Mouse (Mus musculus): ENCODE data around the gene Atf6b. TPM values are rescaled to one million over a fixed set of nuclear protein-coding genes. Genes with fewer than 3 reads are reported as not detected.
A peak's percentile ranks its signal among the peaks of the same experiment; 100 is the strongest.

Atf6b gene
- total and polyA plus RNA-seq, 3 experiments, result 45.3 to 101 TPM; not detected in 1

GRCm38 (mm10) chr17:34645831-34646511, 975 bp upstream of the Atf6b start:
- no peaks in the 10 kb centered on the region for H3K27me3 ChIP-seq (ENCODE audit: control insufficient read depth in 1 of 2, insufficient read depth in 2 of 2, low read length in 2 of 2)
- 0 out of 2 replicates have a peak, but pooled peaks have one; percentile 9 for TF ChIP-seq ELF1 (IDR thresholded peaks at IDR 0.05; ENCODE audit: low read depth, low read length)
- TF ChIP-seq MYB (IDR thresholded peaks at IDR 0.05; ENCODE audit: low read depth, low read length), result no peak
- TF ChIP-seq TBP (IDR thresholded peaks at IDR 0.05; ENCODE audit: low read depth, low read length), result 0 out of 2 replicates have a peak, but pooled peaks have one; percentile 23
- peaks cover 0 to 12% of the 10 kb centered on the region in 2 experiments; a peak in 2 of 4 replicates for H3K36me3 ChIP-seq (ENCODE audit: control insufficient read depth in 1 of 2, insufficient read depth in 2 of 2, low read length in 2 of 2)
- H3K9me3 ChIP-seq (replicated peaks; ENCODE audit: insufficient read depth, low read length), result no peaks in the 10 kb centered on the region
- peak overlapping the region; percentile 81 for H3K9ac ChIP-seq (ENCODE audit: control insufficient read depth, low read depth, low read length, poor library complexity, severe bottlenecking)
- H3K27ac ChIP-seq (ENCODE audit: control insufficient read depth, low read depth, low read length), result peak overlapping the region; percentile 52
- peaks cover 0 to 20% of the 10 kb centered on the region in 2 experiments; a peak in 3 of 4 replicates for H3K4me1 ChIP-seq (ENCODE audit: control insufficient read depth in 1 of 2, insufficient read depth in 2 of 2, low read length in 2 of 2)
- H3K4me3 ChIP-seq (ENCODE audit: control insufficient read depth in 1 of 2, insufficient read depth in 1 of 2, low read depth in 2 of 2, low read length in 2 of 2), result peak overlapping the region; percentile 63 to 67
- peaks cover 15% of the 10 kb centered on the region for H3K79me2 ChIP-seq (ENCODE audit: control insufficient read depth, insufficient read depth, low read length, poor library complexity)
- DNase-seq (ENCODE audit: low read depth, low spot score), result peak; percentile 67

DNA sequence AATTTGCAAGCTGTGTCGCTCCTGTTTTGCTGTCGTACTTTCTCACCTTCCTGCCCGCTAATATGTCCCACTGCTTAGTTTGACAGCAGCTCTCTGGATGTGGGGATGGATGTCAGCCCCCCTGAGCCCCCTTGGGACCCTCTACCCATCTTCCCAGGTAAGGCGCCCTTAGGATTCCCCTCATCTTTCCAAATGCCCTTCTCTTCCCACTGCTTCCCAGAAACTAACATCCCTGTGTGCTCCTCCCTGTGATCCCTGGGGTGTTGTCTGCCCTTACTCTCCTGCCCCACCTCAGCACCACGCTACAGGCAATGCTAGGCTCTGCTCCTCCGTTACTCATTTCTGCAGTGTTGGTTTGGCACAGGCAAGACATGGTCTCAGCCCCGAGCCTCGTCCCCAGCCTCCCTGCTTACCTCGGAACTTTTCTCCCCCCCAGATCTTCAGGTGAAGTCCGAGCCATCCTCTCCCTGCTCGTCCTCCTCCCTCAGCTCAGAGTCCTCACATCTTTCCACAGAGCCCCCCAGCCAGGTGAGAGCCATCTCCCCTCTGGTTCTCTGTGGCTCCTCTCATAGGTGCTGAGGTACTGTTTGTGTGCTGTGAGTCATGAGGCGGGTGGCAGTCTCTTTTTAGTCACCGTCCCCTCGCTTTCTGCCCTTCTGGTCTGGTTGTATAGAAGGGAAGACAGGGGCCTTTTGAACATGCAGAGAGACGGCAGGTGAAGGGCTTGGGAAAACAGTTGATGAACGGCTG, 1.4 kb downstream of the Atf6b start:
- DNase-seq (ENCODE audit: low read depth, low spot score), result no peak
- no peaks in the 10 kb centered on the region for H3K9me3 ChIP-seq (replicated peaks; ENCODE audit: insufficient read depth, low read length)
- H3K4me1 ChIP-seq (ENCODE audit: control insufficient read depth in 1 of 2, insufficient read depth in 2 of 2, low read length in 2 of 2), result peaks cover 0 to 20% of the 10 kb centered on the region in 2 experiments; a peak in 3 of 4 replicates
- TF ChIP-seq TAL1 (IDR thresholded peaks at IDR 0.05; ENCODE audit: low read length) (no peak), GABPA (IDR thresholded peaks at IDR 0.05; ENCODE audit: low read depth, low read length) (no peak), E2F4 (IDR thresholded peaks at IDR 0.05; ENCODE audit: borderline replicate concordance, low read depth, low read length) (no peak), MAFK (IDR thresholded peaks at IDR 0.05; ENCODE audit: borderline replicate concordance, low read depth, low read length) (no peak), ZC3H11A (IDR thresholded peaks at IDR 0.05; ENCODE audit: low read depth, low read length) (no peak), ETS1 (IDR thresholded peaks at IDR 0.05; ENCODE audit: low read depth, low read length) (no peak), ZNF384 (IDR thresholded peaks at IDR 0.05; ENCODE audit: low read depth, low read length) (no peak), GATA1 (IDR thresholded peaks at IDR 0.05; ENCODE audit: low read depth, low read length) (no peak), UBTF (IDR thresholded peaks at IDR 0.05; ENCODE audit: borderline replicate concordance, insufficient read depth, low read depth, low read length) (no peak), MAZ (IDR thresholded peaks at IDR 0.05; ENCODE audit: low read depth, low read length) (no peak), POLR2AphosphoS5 (IDR thresholded peaks at IDR 0.05; ENCODE audit: borderline replicate concordance, low read depth, low read length) (no peak), MYC (IDR thresholded peaks at IDR 0.05; ENCODE audit: low read depth, low read length) (no peak), CHD2 (IDR thresholded peaks at IDR 0.05; ENCODE audit: low read length) (no peak), POLR2AphosphoS2 (IDR thresholded peaks at IDR 0.05; ENCODE audit: low read length) (no peak), NELFE (IDR thresholded peaks at IDR 0.05; ENCODE audit: low read depth, low read length) (no peak), ZMIZ1 (IDR thresholded peaks at IDR 0.05; ENCODE audit: low read depth, low read length) (no peak)
- peak overlapping the region; percentile 84 for H3K9ac ChIP-seq (ENCODE audit: control insufficient read depth, low read depth, low read length, poor library complexity, severe bottlenecking)
- H3K4me3 ChIP-seq (ENCODE audit: control insufficient read depth in 1 of 2, insufficient read depth in 1 of 2, low read depth in 2 of 2, low read length in 2 of 2), result peak overlapping the region; percentile 78 to 85; a peak in 3 of 4 replicates
- no peak overlapping the region for H3K27ac ChIP-seq (ENCODE audit: control insufficient read depth, low read depth, low read length)
- H3K27me3 ChIP-seq (ENCODE audit: control insufficient read depth in 1 of 2, insufficient read depth in 2 of 2, low read length in 2 of 2), result no peaks in the 10 kb centered on the region
- H3K36me3 ChIP-seq (ENCODE audit: control insufficient read depth in 1 of 2, insufficient read depth in 2 of 2, low read length in 2 of 2), result peaks cover 0 to 12% of the 10 kb centered on the region in 2 experiments; a peak in 2 of 4 replicates
- H3K79me2 ChIP-seq (ENCODE audit: control insufficient read depth, insufficient read depth, low read length, poor library complexity), result peaks cover 15% of the 10 kb centered on the region

All from MEL (cell line).